Mouse (Mus musculus) adrenal gland, adult 8-10 months (tissue): ENCODE measurements around the gene Tmem72. TPM values are rescaled to one million over a fixed set of nuclear protein-coding genes. Genes with fewer than 3 reads are reported as not detected.

Experiments
- DNase-seq: peaks from one replicate; pipeline ENCODE4 v3.0.0; 2022
- total RNA-seq, 4 experiments: library from RNA; stranded (reverse); gene quantifications; 2 replicates each; pipeline ENCODE4 v1.2.4; 2022

Gene Tmem72
- under 1 TPM; 0.03 to 0.12 (median 0.08) TPM for total RNA-seq

GRCm38 (mm10) chr6:116716666-116717065 lies at the start of gene Tmem72:
Gene Tmem72 (minus strand): TSS chr6:116716913.
- DNase-seq = no peak

- DNase-seq = no peak
Observed at GRCm38 (mm10) chr6:116764524-116764923, 47.8 kb upstream of the Tmem72 start.

- no peak for DNase-seq
Observed at GRCm38 (mm10) chr6:116762333-116762732, 45.6 kb upstream of the Tmem72 start.

GRCm38 (mm10) chr6:116760181-116760580 lies 43.5 kb upstream of the Tmem72 start:
- DNase-seq = no peak

- DNase-seq = no peak
Observed at GRCm38 (mm10) chr6:116756364-116756763, 39.7 kb upstream of the Tmem72 start.

GRCm38 (mm10) chr6:116738046-116738445 lies 21.3 kb upstream of the Tmem72 start:
- no peak for DNase-seq

- no peak for DNase-seq
Observed at GRCm38 (mm10) chr6:116735361-116735760, 18.6 kb upstream of the Tmem72 start.

- DNase-seq = no peak
Observed at GRCm38 (mm10) chr6:116733577-116733976, 16.9 kb upstream of the Tmem72 start.

- DNase-seq = no peak
Observed at GRCm38 (mm10) chr6:116724489-116725160, 7.9 kb upstream of the Tmem72 start.

GRCm38 (mm10) chr6:116718920-116719319 lies 2.2 kb upstream of the Tmem72 start:
- DNase-seq = no peak

GRCm38 (mm10) chr6:116718361-116718760 lies 1.6 kb upstream of the Tmem72 start:
- no peak for DNase-seq

GRCm38 (mm10) chr6:116717851-116718250 lies 1.1 kb upstream of the Tmem72 start:
- no peak for DNase-seq

- DNase-seq = peak; percentile 44
Observed at GRCm38 (mm10) chr6:116715166-116715565, 1.5 kb downstream of the Tmem72 start.

GRCm38 (mm10) chr6:116714576-116714975 lies 2.1 kb downstream of the Tmem72 start:
- DNase-seq = no peak

GRCm38 (mm10) chr6:116713966-116714365 lies 2.7 kb downstream of the Tmem72 start:
- no peak for DNase-seq

GRCm38 (mm10) chr6:116712503-116712902 lies 4.2 kb downstream of the Tmem72 start:
- no peak for DNase-seq

- no peak for DNase-seq
Observed at GRCm38 (mm10) chr6:116712062-116712461, 4.7 kb downstream of the Tmem72 start.

- no peak for DNase-seq
Observed at GRCm38 (mm10) chr6:116704320-116704719, 12.4 kb downstream of the Tmem72 start.

- no peak for DNase-seq
Observed at GRCm38 (mm10) chr6:116700821-116701220, 15.9 kb downstream of the Tmem72 start.

GRCm38 (mm10) chr6:116697896-116698425 lies 18.8 kb downstream of the Tmem72 start:
- no peak for DNase-seq

- DNase-seq = no peak
Observed at GRCm38 (mm10) chr6:116697413-116697812, 19.3 kb downstream of the Tmem72 start.

GRCm38 (mm10) chr6:116694346-116694745 lies 22.4 kb downstream of the Tmem72 start:
- no peak for DNase-seq

- DNase-seq = no peak
Observed at GRCm38 (mm10) chr6:116693639-116694038, 23.1 kb downstream of the Tmem72 start.

GRCm38 (mm10) chr6:116682317-116682716 lies 34.4 kb downstream of the Tmem72 start:
- DNase-seq = peak; percentile 23
